Mouse (Mus musculus) ES-E14 (cell line): ENCODE results near the gene Foxn3. TPM values are rescaled to one million over a fixed set of nuclear protein-coding genes. Genes with fewer than 3 reads are reported as not detected.

Experiments
- DNase-seq: peaks from one replicate; pipeline ENCODE4 v3.0.0-alpha.2; 2013; ENCODE audit warnings: low read depth, low spot score
- H3K27ac ChIP-seq: 2 replicates; pipeline ENCODE4 v1.5.1; 2012; ENCODE audit warnings: low read depth, mild to moderate bottlenecking, low read length, moderate library complexity, mixed read lengths; ENCODE audit not compliant: poor library complexity, insufficient read depth, severe bottlenecking
- H3K36me3 ChIP-seq: 2 replicates; pipeline ENCODE4 v1.6.1; 2012; ENCODE audit warnings: mild to moderate bottlenecking, low read length, moderate library complexity, mixed read lengths; ENCODE audit not compliant: control insufficient read depth, poor library complexity, insufficient read depth, severe bottlenecking
- H3K4me1 ChIP-seq, 2 experiments: fragments of 150-350 bp in 1 of 2; sonication (generic) in 1 of 2; 2 replicates each; pipeline ENCODE4 v1.6.1; 2012; ENCODE audit warnings: low read length in 2 of 2, mild to moderate bottlenecking in 1 of 2, mixed read lengths in 1 of 2; ENCODE audit not compliant: control insufficient read depth in 2 of 2, insufficient read depth in 2 of 2, poor library complexity in 1 of 2
- H3K4me3 ChIP-seq, 2 experiments: fragments of 150-350 bp in 1 of 2; sonication (generic) in 1 of 2; 2 replicates each; pipeline ENCODE4 v1.5.1; 2012; ENCODE audit warnings: low read length in 2 of 2, low read depth in 1 of 2, mild to moderate bottlenecking in 1 of 2, mixed read lengths in 1 of 2; ENCODE audit not compliant: insufficient read depth in 1 of 2, poor library complexity in 1 of 2, severe bottlenecking in 1 of 2
- H3K9ac ChIP-seq: 2 replicates; pipeline ENCODE4 v1.6.1; 2012; ENCODE audit warnings: low read depth, mild to moderate bottlenecking, low read length, mixed read lengths; ENCODE audit not compliant: poor library complexity, insufficient read depth, severe bottlenecking
- H3K9me3 ChIP-seq: fragments of 150-350 bp; sonication (generic); 2 replicates; pipeline ENCODE4 v1.6.1; 2012; ENCODE audit warnings: low read depth, mild to moderate bottlenecking, low read length; ENCODE audit not compliant: control insufficient read depth, insufficient read depth
- CHD2 ChIP-seq: IDR thresholded peaks from 2 replicates; pipeline ENCODE4 v1.6.1; 2014; ENCODE audit warnings: mild to moderate bottlenecking, low read depth, low read length, inconsistent platforms
- HCFC1 ChIP-seq: IDR thresholded peaks from 2 replicates; pipeline ENCODE4 v1.6.1; 2012; ENCODE audit warnings: low read length, inconsistent platforms, borderline replicate concordance; ENCODE audit not compliant: insufficient read depth
- MAFK ChIP-seq: IDR thresholded peaks from 2 replicates; pipeline ENCODE4 v1.6.1; 2014; ENCODE audit warnings: mild to moderate bottlenecking, low read depth, low read length, inconsistent platforms; ENCODE audit not compliant: insufficient read depth
- ZC3H11A ChIP-seq: IDR thresholded peaks from 2 replicates; pipeline ENCODE4 v1.6.1; 2012; ENCODE audit warnings: low read depth, mild to moderate bottlenecking, inconsistent platforms, low read length, borderline replicate concordance
- ZNF384 ChIP-seq: IDR thresholded peaks from 2 replicates; pipeline ENCODE4 v1.6.1; 2012; ENCODE audit warnings: low read depth, low read length, inconsistent platforms
- in situ Hi-C, 2 experiments: fragments of 600-800 bp; cut with MboI; formaldehyde crosslinking; loops; one replicate each; pipeline ENCODE4 v1.15.1; 2025; ENCODE audit warnings: low sequenced_read_pairs in 2 of 2, inconsistent platforms in 1 of 2; ENCODE audit not compliant: unreplicated experiment in 2 of 2
- total RNA-seq: library from RNA; depleted of rRNA; stranded (reverse); fragments of 300-350 nt; gene quantifications from 2 replicates; pipeline ENCODE4 v1.2.3, GENCODE M21; 2012

Gene Foxn3
- total RNA-seq, 1 experiment: 34.6 TPM

DNA sequence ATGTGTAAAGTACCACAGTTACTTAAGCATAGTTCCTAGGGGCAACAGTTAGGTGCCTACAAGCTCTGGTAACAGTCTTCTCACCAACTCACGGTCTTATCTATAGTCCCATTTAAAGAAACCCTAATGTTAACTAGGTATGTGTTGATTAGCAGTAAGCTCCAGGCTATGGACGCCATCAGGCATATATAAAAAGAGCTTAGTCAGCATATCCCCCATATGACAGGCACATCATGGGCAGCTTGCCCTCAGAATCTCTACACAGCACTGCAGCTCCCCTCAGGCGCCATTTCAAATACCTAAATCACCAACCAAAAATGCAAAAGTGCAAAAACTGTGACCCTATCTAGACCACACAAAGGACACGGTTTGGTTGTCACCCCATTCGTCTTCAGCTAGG is 160.4 kb downstream of the Foxn3 start:
- peaks cover 3 to 7% of the 10 kb centered on the region in 2 experiments; a peak in 2 of 4 replicates for H3K4me1 ChIP-seq
- H3K27ac ChIP-seq: no peak overlapping the region
- H3K36me3 ChIP-seq: no peaks in the 10 kb centered on the region; the same call in 1 of the 2 replicates
- H3K9ac ChIP-seq: no peak overlapping the region
- H3K9me3 ChIP-seq: no peaks in the 10 kb centered on the region
- in situ Hi-C loops: no loop called here
- no peak overlapping the region for H3K4me3 ChIP-seq
- DNase-seq: no peak
- TF ChIP-seq ZNF384: no peak
- peak; percentile 82 for TF ChIP-seq MAFK

DNA sequence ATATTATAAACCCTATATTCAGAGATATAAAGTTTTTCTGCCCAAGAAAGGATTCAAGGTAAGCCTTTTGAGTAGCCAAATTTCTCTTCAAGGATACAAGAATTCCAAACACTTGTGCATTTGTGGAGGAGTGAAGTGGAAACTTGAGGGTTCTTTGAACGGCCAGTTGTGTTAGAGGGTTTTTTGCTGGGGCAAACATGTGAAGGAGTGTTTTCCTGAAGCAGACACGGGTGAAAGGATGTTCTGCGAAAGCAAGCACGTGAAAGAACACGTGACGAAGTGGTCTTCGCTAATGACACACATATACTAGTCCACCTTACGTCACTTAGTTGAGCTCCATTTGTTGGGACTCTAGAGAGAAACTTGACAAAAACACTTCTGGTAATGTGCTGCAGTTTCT is 162.5 kb downstream of the Foxn3 start:
- no peak for DNase-seq
- Histone ChIP-seq H3K9me3 (no peaks in the 10 kb centered on the region), H3K4me3 (no peak overlapping the region), H3K4me1 (peaks cover 3 to 5% of the 10 kb centered on the region in 2 experiments; a peak in 2 of 4 replicates), H3K36me3 (no peaks in the 10 kb centered on the region; the same call in 1 of the 2 replicates), H3K9ac (no peak overlapping the region), H3K27ac (no peak overlapping the region)
- TF ChIP-seq CHD2: no peak
- in situ Hi-C loops: no loop called here

DNA sequence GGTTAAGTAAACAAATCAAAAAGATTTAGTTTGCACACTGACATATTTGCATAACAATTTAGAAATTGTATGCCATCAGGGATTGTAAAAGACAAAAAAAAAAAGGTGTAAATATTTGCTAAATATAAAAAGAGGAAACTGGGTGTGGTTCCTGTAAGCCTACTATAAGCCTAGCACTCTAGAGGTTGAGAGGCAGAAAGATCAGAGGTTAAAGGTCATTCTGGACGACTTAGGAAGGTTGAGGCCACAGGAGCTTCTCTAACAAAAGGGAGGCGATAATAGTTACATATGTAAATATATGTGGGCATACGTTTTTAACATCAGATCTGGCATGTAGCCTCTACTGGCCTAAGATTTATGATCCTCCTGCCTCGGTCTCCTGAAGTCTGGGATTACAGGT is 163.8 kb downstream of the Foxn3 start:
- no peak for DNase-seq
- no peak overlapping the region for H3K27ac ChIP-seq
- H3K4me3 ChIP-seq: no peak overlapping the region
- no peaks in the 10 kb centered on the region; the same call in 1 of the 2 replicates for H3K36me3 ChIP-seq
- no peaks in the 10 kb centered on the region for H3K9me3 ChIP-seq
- no peak for TF ChIP-seq MAFK
- in situ Hi-C loops: no loop called here
- H3K4me1 ChIP-seq: peaks cover 5 to 16% of the 10 kb centered on the region in 2 experiments; a peak in 3 of 4 replicates
- no peak overlapping the region for H3K9ac ChIP-seq

DNA sequence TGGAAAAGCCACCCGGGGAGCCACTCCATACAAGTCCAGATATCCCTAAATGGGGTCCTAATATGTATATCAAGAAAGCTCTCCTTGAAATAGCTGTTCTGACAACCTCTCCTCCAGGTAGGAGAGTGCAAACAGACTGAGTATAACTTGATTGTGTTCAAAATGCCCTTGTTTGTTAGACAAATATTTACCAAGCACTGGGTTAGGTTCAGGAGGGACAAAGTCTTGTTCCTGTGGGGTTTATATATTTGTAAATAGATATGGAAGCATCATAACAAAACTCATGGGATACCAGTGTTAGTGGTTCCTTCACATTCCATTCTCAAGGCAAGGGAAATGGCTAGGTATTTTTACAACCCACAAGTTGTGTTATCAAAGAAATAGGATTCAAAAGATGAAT is 166.9 kb downstream of the Foxn3 start:
- Histone ChIP-seq H3K4me1 (peaks cover 6 to 24% of the 10 kb centered on the region in 2 experiments), H3K9ac (no peak overlapping the region), H3K4me3 (no peak overlapping the region), H3K9me3 (no peaks in the 10 kb centered on the region), H3K27ac (no peak overlapping the region), H3K36me3 (no peaks in the 10 kb centered on the region; the same call in 1 of the 2 replicates)
- in situ Hi-C loops: no loop called here
- DNase-seq: no peak
- no peak for TF ChIP-seq ZC3H11A
- TF ChIP-seq ZNF384: no peak
- TF ChIP-seq MAFK: no peak
- no peak for TF ChIP-seq HCFC1
- TF ChIP-seq CHD2: no peak

DNA sequence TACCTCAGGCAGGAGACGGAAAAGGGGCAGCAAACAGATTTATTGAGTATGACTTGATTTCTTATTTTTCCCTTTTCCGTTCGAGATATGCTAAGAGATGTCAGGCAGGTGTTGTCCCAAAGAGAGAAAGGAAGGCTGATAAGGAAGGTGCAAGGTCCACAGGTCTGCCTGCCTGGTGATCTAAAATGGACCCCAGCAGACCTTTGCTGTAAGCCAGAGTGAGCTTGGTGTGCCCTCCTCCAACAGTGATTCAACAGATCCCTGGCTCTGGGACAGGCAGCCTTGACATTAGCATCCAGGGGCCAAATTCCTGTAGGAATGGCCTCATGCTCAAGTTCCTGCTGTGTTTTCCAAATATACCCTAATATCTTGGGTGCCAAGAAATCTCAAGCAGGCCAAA is 168.3 kb downstream of the Foxn3 start:
- Histone ChIP-seq H3K9ac (no peak overlapping the region), H3K9me3 (no peaks in the 10 kb centered on the region), H3K36me3 (no peaks in the 10 kb centered on the region; the same call in 1 of the 2 replicates), H3K27ac (peak overlapping the region; percentile 18; the same call in 1 of the 2 replicates), H3K4me1 (peaks cover 8 to 26% of the 10 kb centered on the region in 2 experiments), H3K4me3 (no peak overlapping the region)
- in situ Hi-C loops: no loop called here
- no peak for TF ChIP-seq ZNF384
- no peak for TF ChIP-seq ZC3H11A
- TF ChIP-seq MAFK: no peak
- no peak for TF ChIP-seq CHD2
- TF ChIP-seq HCFC1: no peak
- DNase-seq: no peak
